Mouse (Mus musculus): ENCODE results near the gene Lyar. TPM values are rescaled to one million over a fixed set of nuclear protein-coding genes. Genes with fewer than 3 reads are reported as not detected.

The Lyar gene
- polyA plus RNA-seq, 1 experiment from 2014 or later = 83.8 TPM

GRCm38 (mm10) chr5:38258034-38258772, 37.9 kb downstream of the Lyar start:
- no peak overlapping the region for H3K4me2 ChIP-seq
- no peak overlapping the region for H3K27ac ChIP-seq
- H3K4me3 ChIP-seq = no peak overlapping the region
- ATAC-seq (ENCODE audit: borderline replicate concordance, extremely low read depth, low FRiP score, low TSS enrichment) = no peak
- H3K4me1 ChIP-seq = peaks cover 8% of the 10 kb centered on the region
- H3K27me3 ChIP-seq = no peaks in the 10 kb centered on the region
- 80% methylated on average over 8 of the region's 8 CpGs for WGBS
- H3K9ac ChIP-seq = no peak overlapping the region
- H3K36me3 ChIP-seq = peaks cover 8% of the 10 kb centered on the region
- no peaks in the 10 kb centered on the region for H3K9me3 ChIP-seq

GRCm38 (mm10) chr5:38258773-38259146, 38.5 kb downstream of the Lyar start:
- Histone ChIP-seq H3K4me3 (no peak overlapping the region), H3K36me3 (peaks cover 14% of the 10 kb centered on the region), H3K9me3 (no peaks in the 10 kb centered on the region), H3K27me3 (no peaks in the 10 kb centered on the region), H3K9ac (no peak overlapping the region), H3K4me1 (peaks cover 8% of the 10 kb centered on the region), H3K4me2 (no peak overlapping the region), H3K27ac (no peak overlapping the region)
- WGBS = 86% methylated on average over 5 of the region's 5 CpGs
- no peak for ATAC-seq (ENCODE audit: borderline replicate concordance, extremely low read depth, low FRiP score, low TSS enrichment)

DNA sequence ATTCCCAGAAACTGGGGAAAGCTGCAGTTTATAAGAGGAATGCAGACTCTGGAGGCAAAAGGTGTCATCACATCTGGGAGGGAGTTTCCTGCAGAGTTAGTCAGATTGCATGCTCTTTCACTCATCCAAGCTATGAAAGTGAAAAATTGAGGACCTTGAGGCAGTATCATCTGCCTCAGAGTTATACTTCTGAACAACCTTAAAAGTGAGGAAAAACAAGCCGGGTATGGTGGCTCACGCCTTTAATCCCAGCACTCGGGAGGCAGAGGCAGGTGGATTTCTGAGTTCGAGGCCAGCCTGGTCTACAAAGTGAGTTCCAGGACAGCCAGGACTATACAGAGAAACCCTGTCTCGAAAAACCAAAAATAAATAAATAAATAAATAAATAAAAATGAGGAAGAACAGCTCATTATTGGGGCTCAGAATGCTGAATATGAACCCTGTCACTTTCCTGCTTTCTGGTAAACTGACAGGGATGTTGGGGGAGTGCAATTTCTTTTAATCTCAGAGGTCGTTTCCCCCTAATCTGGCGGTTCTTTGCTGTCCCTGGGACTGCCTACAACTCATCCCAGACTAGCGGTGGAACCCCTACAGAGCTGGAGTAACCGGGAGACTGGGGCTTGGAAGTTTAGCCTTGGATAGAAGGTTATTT, 39.3 kb downstream of the Lyar start:
- no peaks in the 10 kb centered on the region for H3K9me3 ChIP-seq
- H3K36me3 ChIP-seq = peaks cover 22% of the 10 kb centered on the region
- WGBS = 42% methylated on average over 9 of the region's 9 CpGs
- ATAC-seq (ENCODE audit: borderline replicate concordance, extremely low read depth, low FRiP score, low TSS enrichment) = no peak
- H3K27ac ChIP-seq = peak overlapping the region; percentile 89
- H3K27me3 ChIP-seq = no peaks in the 10 kb centered on the region
- H3K4me2 ChIP-seq = peak overlapping the region; percentile 75
- H3K4me1 ChIP-seq = peaks cover 8% of the 10 kb centered on the region
- H3K9ac ChIP-seq = peak overlapping the region; percentile 68
- H3K4me3 ChIP-seq = peak overlapping the region; percentile 82

DNA sequence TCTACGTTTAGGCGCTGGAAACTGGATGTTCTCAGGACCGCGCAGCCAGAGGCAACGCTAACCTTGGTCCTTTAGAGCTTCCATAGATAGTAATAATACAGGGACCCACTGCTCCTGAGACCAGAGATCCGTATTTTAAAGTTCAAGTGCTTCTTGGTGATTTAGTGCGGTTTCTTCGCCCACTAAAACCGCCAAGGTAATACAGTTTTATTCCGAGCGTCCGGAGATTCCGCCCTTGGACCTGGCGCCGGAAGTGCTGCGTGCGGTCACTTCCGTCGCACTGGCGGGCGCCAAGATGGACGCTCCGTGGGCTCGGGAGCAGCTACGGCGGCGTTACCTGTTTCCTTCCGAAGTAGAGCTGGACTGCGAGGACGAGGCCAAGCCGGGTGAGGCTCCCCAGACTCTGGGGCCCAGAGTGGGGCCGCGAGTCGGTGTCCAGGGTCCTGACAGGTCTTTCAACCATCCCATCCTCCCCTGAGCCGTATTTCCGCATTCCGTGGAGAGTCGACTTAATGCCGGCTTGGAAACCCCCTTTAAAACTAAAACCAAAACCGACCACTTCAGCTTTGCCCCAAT, 39.9 kb downstream of the Lyar start, which contains the start of gene Tmem128:
TSS of gene Tmem128 (plus strand) at position 79 of the 576 bp plus-strand sequence.
- under 1% methylated on average over 40 of the region's 40 CpGs for WGBS
- Histone ChIP-seq H3K9ac (peak within 1 kb of the TSS; percentile 68), H3K4me1 (peaks cover 8% of the 10 kb centered on the region), H3K27ac (peak within 1 kb of the TSS; percentile 89), H3K4me3 (peak within 1 kb of the TSS; percentile 82), H3K36me3 (peaks cover 28% of the 10 kb centered on the region), H3K27me3 (no peaks in the 10 kb centered on the region), H3K9me3 (no peaks in the 10 kb centered on the region), H3K4me2 (peak within 1 kb of the TSS; percentile 75)
- peak; percentile 68; the same call in 1 of the 2 replicates for ATAC-seq (ENCODE audit: borderline replicate concordance, extremely low read depth, low FRiP score, low TSS enrichment)

DNA sequence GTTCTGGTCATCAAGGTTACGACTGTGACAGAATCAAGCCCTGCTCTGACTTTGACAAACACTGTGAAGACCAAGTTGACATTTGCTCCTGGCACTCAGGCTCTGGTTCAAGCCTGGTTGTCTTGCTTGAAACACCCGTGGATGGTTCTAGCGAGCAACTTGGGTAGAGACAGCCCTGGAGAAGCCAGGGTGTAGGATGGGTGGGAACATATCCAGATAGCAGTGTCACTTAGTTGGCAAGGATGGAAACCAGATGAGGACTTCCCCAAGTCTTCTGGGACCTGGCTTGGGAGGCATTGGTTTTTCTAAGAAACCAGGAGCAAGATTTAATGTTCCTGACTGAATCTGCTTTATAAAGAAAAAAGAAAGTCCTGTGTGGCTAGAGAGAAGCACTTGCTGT, 50.7 kb downstream of the Lyar start:
- Histone ChIP-seq H3K4me3 (no peak overlapping the region), H3K27me3 (peaks cover 22% of the 10 kb centered on the region), H3K4me1 (no peaks in the 10 kb centered on the region), H3K4me2 (no peak overlapping the region), H3K27ac (no peak overlapping the region), H3K9ac (no peak overlapping the region), H3K9me3 (no peaks in the 10 kb centered on the region), H3K36me3 (peaks cover 37% of the 10 kb centered on the region)
- no peak for ATAC-seq (ENCODE audit: borderline replicate concordance, extremely low read depth, low FRiP score, low TSS enrichment)
- 88% methylated on average over 3 of the region's 3 CpGs for WGBS

- 84% methylated on average over 4 of the region's 4 CpGs for WGBS
- ATAC-seq (ENCODE audit: borderline replicate concordance, extremely low read depth, low FRiP score, low TSS enrichment) = no peak
- peaks cover 51% of the 10 kb centered on the region for H3K27me3 ChIP-seq
- 0 out of 2 replicates have a peak, but pooled peaks cover 8% of the 10 kb centered on the region for H3K4me1 ChIP-seq
- H3K4me2 ChIP-seq = no peak overlapping the region
- peaks cover 20% of the 10 kb centered on the region for H3K36me3 ChIP-seq
- no peak overlapping the region for H3K4me3 ChIP-seq
- no peak overlapping the region for H3K9ac ChIP-seq
- no peak overlapping the region for H3K27ac ChIP-seq
- H3K9me3 ChIP-seq = no peaks in the 10 kb centered on the region
Observed at GRCm38 (mm10) chr5:38273831-38274230, 53.6 kb downstream of the Lyar start.

- ATAC-seq (ENCODE audit: borderline replicate concordance, extremely low read depth, low FRiP score, low TSS enrichment) = no peak
- H3K9ac ChIP-seq = no peak within 1 kb of the TSS
- peaks cover 61% of the 10 kb centered on the region for H3K27me3 ChIP-seq
- H3K36me3 ChIP-seq = peaks cover 9% of the 10 kb centered on the region; the same call in 1 of the 2 replicates
- no peak within 1 kb of the TSS for H3K27ac ChIP-seq
- peak within 1 kb of the TSS; percentile 8; the same call in 1 of the 2 replicates for H3K4me3 ChIP-seq
- 2% methylated on average over 4 of the region's 4 CpGs for WGBS
- H3K4me2 ChIP-seq = no peak within 1 kb of the TSS
- H3K4me1 ChIP-seq = 0 out of 2 replicates have a peak, but pooled peaks cover 8% of the 10 kb centered on the region
- H3K9me3 ChIP-seq = no peaks in the 10 kb centered on the region
Observed at GRCm38 (mm10) chr5:38275771-38276170, 55.5 kb downstream of the Lyar start, which contains the start of gene Otop1. Gene Otop1, plus strand, starts transcription at chr5:38275972.

DNA sequence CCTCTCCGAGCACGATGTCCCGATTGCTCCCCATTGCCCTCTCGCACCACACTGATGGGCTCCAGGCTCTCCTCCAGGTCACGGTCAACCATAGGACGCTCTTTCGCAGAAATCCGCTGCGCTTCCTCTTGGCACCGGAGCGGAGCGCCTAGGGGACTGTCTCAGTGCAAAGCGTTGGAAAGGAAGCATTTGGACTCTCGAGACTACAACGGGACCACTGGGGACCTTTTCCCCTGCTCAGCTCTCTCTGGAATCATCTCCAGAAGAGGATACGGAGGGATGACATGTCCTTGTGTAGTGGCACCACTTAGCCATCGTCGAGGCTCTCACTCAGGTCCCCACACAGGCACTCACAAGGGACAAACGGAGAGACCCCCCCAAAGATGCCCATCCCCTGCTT, 56.2 kb downstream of the Lyar start:
- peaks cover 4% of the 10 kb centered on the region; the same call in 1 of the 2 replicates for H3K36me3 ChIP-seq
- peaks cover 61% of the 10 kb centered on the region for H3K27me3 ChIP-seq
- no peak overlapping the region for H3K9ac ChIP-seq
- 1% methylated on average over 19 of the region's 19 CpGs for WGBS
- ATAC-seq (ENCODE audit: borderline replicate concordance, extremely low read depth, low FRiP score, low TSS enrichment) = no peak
- no peak overlapping the region for H3K4me2 ChIP-seq
- H3K4me1 ChIP-seq = 0 out of 2 replicates have a peak, but pooled peaks cover 8% of the 10 kb centered on the region
- H3K9me3 ChIP-seq = no peaks in the 10 kb centered on the region
- H3K4me3 ChIP-seq = peak overlapping the region; percentile 8; the same call in 1 of the 2 replicates
- no peak overlapping the region for H3K27ac ChIP-seq

GRCm38 (mm10) chr5:38277098-38277866, 57.0 kb downstream of the Lyar start:
- Histone ChIP-seq H3K4me3 (peak overlapping the region; percentile 12), H3K9me3 (no peaks in the 10 kb centered on the region), H3K36me3 (no peaks in the 10 kb centered on the region), H3K27ac (no peak overlapping the region), H3K4me2 (peak overlapping the region; percentile 35), H3K4me1 (0 out of 2 replicates have a peak, but pooled peaks cover 8% of the 10 kb centered on the region), H3K27me3 (peaks cover 61% of the 10 kb centered on the region), H3K9ac (no peak overlapping the region)
- ATAC-seq (ENCODE audit: borderline replicate concordance, extremely low read depth, low FRiP score, low TSS enrichment) = no peak
- WGBS = 3% methylated on average over 38 of the region's 65 CpGs

- no peak overlapping the region for H3K27ac ChIP-seq
- ATAC-seq (ENCODE audit: borderline replicate concordance, extremely low read depth, low FRiP score, low TSS enrichment) = no peak
- no peak overlapping the region for H3K4me3 ChIP-seq
- H3K9ac ChIP-seq = no peak overlapping the region
- H3K36me3 ChIP-seq = no peaks in the 10 kb centered on the region
- H3K27me3 ChIP-seq = peaks cover 61% of the 10 kb centered on the region
- no peaks in the 10 kb centered on the region for H3K9me3 ChIP-seq
- H3K4me2 ChIP-seq = no peak overlapping the region
- 0 out of 2 replicates have a peak, but pooled peaks cover 8% of the 10 kb centered on the region for H3K4me1 ChIP-seq
- 17% methylated on average over 12 of the region's 12 CpGs for WGBS
Observed at GRCm38 (mm10) chr5:38277936-38278600, 57.8 kb downstream of the Lyar start.

- WGBS = 34% methylated on average over 1 of the region's 1 CpGs
- no peaks in the 10 kb centered on the region for H3K36me3 ChIP-seq
- H3K9me3 ChIP-seq = no peaks in the 10 kb centered on the region
- H3K4me2 ChIP-seq = no peak overlapping the region
- no peak for ATAC-seq (ENCODE audit: borderline replicate concordance, extremely low read depth, low FRiP score, low TSS enrichment)
- H3K9ac ChIP-seq = no peak overlapping the region
- H3K4me3 ChIP-seq = no peak overlapping the region
- H3K4me1 ChIP-seq = 0 out of 2 replicates have a peak, but pooled peaks cover 8% of the 10 kb centered on the region
- peaks cover 48% of the 10 kb centered on the region for H3K27me3 ChIP-seq
- no peak overlapping the region for H3K27ac ChIP-seq
Observed at GRCm38 (mm10) chr5:38280075-38280474, 59.8 kb downstream of the Lyar start.

Data from lung, embryonic 15.5 days (tissue).